ENCODE assay signal across 13 mouse cellular contexts in genomic region chr15:22717681-22718080, GRCm38 (mm10).
DNase-seq lines count a peak whose midpoint lies in the region; ATAC-seq lines count a peak whose summit lies in the region.
"Had no signal": no experiment of that assay in that cellular context is flagged by ENCODE, and none has a peak within 500 bp of the region (broad histone marks: within the 10 kb centered on the region; RNA-seq: fewer than 3 reads in every experiment).

No protein-coding gene starts in this region.

- H3K4me3 ChIP-seq in heart, embryonic 12.5 days, result no peak overlapping the region
- H3K4me3 ChIP-seq: kidney, embryonic 15.5 days; limb, embryonic 15.5 days; lung, embryonic 15.5 days had no signal

- no peaks in the 10 kb centered on the region for H3K27me3 ChIP-seq in heart, embryonic 12.5 days (replicated peaks)
- H3K27me3 ChIP-seq: kidney, embryonic 15.5 days; limb, embryonic 15.5 days; lung, embryonic 15.5 days had no signal

- peak; percentile 43 for DNase-seq in layer of hippocampus, adult 9-11 months
- no peak for DNase-seq in layer of hippocampus, adult 9-10 months (ENCODE audit: low spot score)
- peak; percentile 49 for DNase-seq in cerebellum, adult 11 months
- DNase-seq in cerebellum, postnatal 25 days, result peak; percentile 55 to 70
- peak; percentile 18 to 24 for DNase-seq in layer of hippocampus, postnatal 36 days
- no peak for DNase-seq in urinary bladder, postnatal 10 days (ENCODE audit: low spot score)
- DNase-seq: adrenal gland, postnatal 14 days had no signal

- no peak overlapping the region for H3K27ac ChIP-seq in heart, embryonic 12.5 days (ENCODE audit: poor library complexity, severe bottlenecking)
- H3K27ac ChIP-seq: kidney, embryonic 15.5 days; limb, embryonic 15.5 days; lung, embryonic 15.5 days had no signal

- ATAC-seq in heart, embryonic 12.5 days (ENCODE audit: insufficient number of reproducible peaks, low FRiP score), result no peak
- no peak for ATAC-seq in activated CD4-positive, CD25-positive, alpha-beta regulatory T cell, adult 4 months
- ATAC-seq: CD4-positive, CD25-positive, alpha-beta regulatory T cell, adult 4 months had no signal

- H3K36me3 ChIP-seq in heart, embryonic 12.5 days, result no peaks in the 10 kb centered on the region
- H3K36me3 ChIP-seq: kidney, embryonic 15.5 days; limb, embryonic 15.5 days; lung, embryonic 15.5 days had no signal

- H3K9ac ChIP-seq in heart, embryonic 12.5 days, result no peak overlapping the region
- H3K9ac ChIP-seq: kidney, embryonic 15.5 days; limb, embryonic 15.5 days; lung, embryonic 15.5 days had no signal

- no peak overlapping the region for H3K4me2 ChIP-seq in heart, embryonic 12.5 days
- H3K4me2 ChIP-seq: kidney, embryonic 15.5 days; limb, embryonic 15.5 days; lung, embryonic 15.5 days had no signal

- no peaks in the 10 kb centered on the region for H3K9me3 ChIP-seq in heart, embryonic 12.5 days (replicated peaks)
- H3K9me3 ChIP-seq: kidney, embryonic 15.5 days; limb, embryonic 15.5 days; lung, embryonic 15.5 days had no signal

- WGBS in heart, embryonic 12.5 days, result 78% methylated on average over 3 of the region's 3 CpGs

- H3K4me1 ChIP-seq in heart, embryonic 12.5 days (replicated peaks), result no peaks in the 10 kb centered on the region
- H3K4me1 ChIP-seq: kidney, embryonic 15.5 days; limb, embryonic 15.5 days; lung, embryonic 15.5 days had no signal

Comparison
In these comparisons a context has a peak if more than half of its experiments do, and no peak if none do; other contexts are left out.
1. DNase-seq: peak in layer of hippocampus, adult 9-11 months (single experiment), cerebellum, adult 11 months (single experiment), cerebellum, postnatal 25 days (2 of 2) and layer of hippocampus, postnatal 36 days (2 of 2); none in layer of hippocampus, adult 9-10 months (single experiment) and urinary bladder, postnatal 10 days (single experiment).